Mouse (Mus musculus): ENCODE results near the gene Agxt. TPM values are rescaled to one million over a fixed set of nuclear protein-coding genes. Genes with fewer than 3 reads are reported as not detected.

The Agxt gene
- polyA plus RNA-seq, 1 experiment from 2014 or later: not detected

- Histone ChIP-seq H3K4me1 (peaks cover 44% of the 10 kb centered on the region), H3K9me3 (no peaks in the 10 kb centered on the region), H3K27ac (peak overlapping the region; percentile 94; the same call in 1 of the 2 replicates), H3K4me2 (replicated peaks) (peak overlapping the region; percentile 71), H3K36me3 (no peaks in the 10 kb centered on the region), H3K4me3 (peak overlapping the region; percentile 38), H3K9ac (peak overlapping the region; percentile 56; the same call in 1 of the 2 replicates), H3K27me3 (peaks cover 3% of the 10 kb centered on the region; the same call in 1 of the 2 replicates)
- WGBS: 8% methylated on average over 6 of the region's 6 CpGs
- no peak for ATAC-seq (ENCODE audit: low FRiP score, low read depth)
These were observed 40.8 kb downstream of the Agxt start for GRCm38 (mm10) chr1:93175849-93176248.

DNA sequence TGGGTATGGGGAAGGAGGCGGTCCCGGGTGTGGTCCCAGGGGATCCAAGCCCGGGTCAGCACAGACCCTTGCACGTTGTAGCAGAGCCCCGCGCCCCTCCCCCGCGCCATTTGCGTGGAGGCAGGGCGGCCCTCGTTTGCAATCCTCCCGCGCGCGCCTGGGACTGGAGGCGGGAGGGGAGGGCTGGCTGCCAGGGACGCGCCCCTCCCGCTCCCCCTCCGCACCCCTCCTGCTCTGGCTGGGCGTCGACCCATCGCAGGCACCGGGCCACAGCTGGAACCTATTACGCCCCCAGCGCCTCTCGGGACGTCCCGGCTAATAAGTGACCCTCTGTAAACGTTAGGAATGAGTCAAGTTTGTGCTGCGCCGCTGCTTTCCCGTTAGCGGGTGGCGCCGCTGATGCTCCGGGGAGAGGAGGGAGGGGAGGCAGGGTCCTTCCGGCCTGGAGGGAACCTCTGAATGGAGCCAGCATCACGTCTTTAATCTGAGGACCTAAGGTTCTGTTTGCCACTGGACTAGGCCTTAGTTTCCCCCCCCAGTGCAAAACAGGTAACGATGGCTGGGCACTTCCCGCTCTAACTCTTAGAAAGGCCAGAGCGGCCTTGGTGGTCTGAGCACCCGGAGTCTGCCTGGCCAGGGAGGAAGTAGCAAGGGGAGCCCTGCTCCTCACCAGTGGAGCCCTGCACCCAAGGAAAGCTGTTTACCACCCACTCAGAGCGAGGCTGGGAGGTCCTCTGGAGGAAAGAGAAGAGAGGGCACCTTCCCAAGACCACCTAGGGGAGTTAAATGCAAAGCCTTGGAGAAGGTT is 41.7 kb downstream of the Agxt start:
- peak overlapping the region; percentile 56 for H3K9ac ChIP-seq

DNA sequence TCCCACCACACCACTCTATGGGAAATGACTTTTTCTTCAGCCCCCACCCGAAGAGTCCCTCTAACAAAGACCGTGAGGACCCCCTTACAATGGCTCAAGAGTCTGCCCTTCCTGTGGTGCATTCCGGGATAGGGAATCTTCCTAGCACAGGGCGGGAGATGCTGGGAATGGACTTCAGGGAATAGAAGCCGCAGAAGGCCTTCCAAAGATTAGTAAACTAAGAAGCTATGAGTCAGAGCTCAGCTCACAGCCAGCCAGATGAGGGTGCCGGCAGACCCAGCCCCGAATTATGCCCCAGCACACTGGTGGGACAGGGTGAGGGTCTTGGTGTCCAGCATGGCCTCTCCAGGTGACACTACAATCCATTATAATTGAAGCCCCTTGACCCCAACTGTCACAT is 47.2 kb downstream of the Agxt start:
- Histone ChIP-seq H3K4me1 (peaks cover 31% of the 10 kb centered on the region), H3K36me3 (no peaks in the 10 kb centered on the region), H3K4me3 (no peak overlapping the region), H3K9me3 (no peaks in the 10 kb centered on the region), H3K9ac (no peak overlapping the region), H3K27ac (no peak overlapping the region), H3K27me3 (no peaks in the 10 kb centered on the region), H3K4me2 (replicated peaks) (no peak overlapping the region)
- ATAC-seq (ENCODE audit: low FRiP score, low read depth): no peak
- 87% methylated on average over 7 of the region's 7 CpGs for WGBS

More for the DNA sequence above, 41.7 kb downstream of the Agxt start:
- Histone ChIP-seq H3K36me3 (no peaks in the 10 kb centered on the region), H3K9me3 (no peaks in the 10 kb centered on the region), H3K4me3 (peak overlapping the region; percentile 38), H3K27me3 (peaks cover 3% of the 10 kb centered on the region; the same call in 1 of the 2 replicates), H3K4me1 (peaks cover 44% of the 10 kb centered on the region), H3K4me2 (replicated peaks) (peak overlapping the region; percentile 71), H3K27ac (peak overlapping the region; percentile 94)
- peak; percentile 80 for ATAC-seq (ENCODE audit: low FRiP score, low read depth)
- 1% methylated on average over 41 of the region's 44 CpGs for WGBS

- 81% methylated on average over 14 of the region's 14 CpGs for WGBS
- no peak overlapping the region for H3K27ac ChIP-seq
- H3K4me3 ChIP-seq: no peak overlapping the region
- H3K4me2 ChIP-seq (replicated peaks): no peak overlapping the region
- no peak overlapping the region for H3K9ac ChIP-seq
- no peak for ATAC-seq (ENCODE audit: low FRiP score, low read depth)
- H3K9me3 ChIP-seq: no peaks in the 10 kb centered on the region
- no peaks in the 10 kb centered on the region for H3K36me3 ChIP-seq
- 0 out of 2 replicates have a peak, but pooled peaks cover 4% of the 10 kb centered on the region for H3K27me3 ChIP-seq
- peaks cover 16% of the 10 kb centered on the region; the same call in 1 of the 2 replicates for H3K4me1 ChIP-seq
These were observed 49.2 kb downstream of the Agxt start for GRCm38 (mm10) chr1:93184071-93184828.

DNA sequence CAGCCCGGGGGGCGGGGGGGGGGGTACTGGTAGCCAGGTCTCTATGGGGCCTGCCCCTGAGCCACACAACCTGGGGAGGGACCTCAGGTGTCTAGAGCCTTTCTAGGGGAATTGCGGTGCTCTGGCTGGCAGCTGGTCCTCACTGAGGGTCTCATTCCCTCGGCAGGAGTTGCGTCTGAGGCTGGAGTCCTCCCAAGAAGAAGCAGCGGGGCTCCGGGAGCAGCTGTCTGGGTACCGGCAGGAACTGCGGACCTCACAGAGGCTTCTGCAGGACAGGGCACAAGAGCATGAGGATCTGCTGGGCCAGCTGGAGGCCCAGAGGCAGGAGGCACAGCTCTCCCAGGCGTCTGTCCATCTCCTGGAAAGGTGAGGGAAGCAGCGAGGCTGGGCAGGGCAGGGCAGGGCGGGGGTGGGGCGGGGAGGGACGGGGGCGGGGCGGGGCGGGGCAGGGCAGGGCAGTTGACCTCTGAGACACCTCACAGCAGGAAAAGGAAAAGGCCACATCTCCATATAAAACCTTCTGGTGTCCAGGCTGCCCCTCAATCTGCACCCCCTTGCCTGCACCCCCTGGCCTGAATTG is 55.8 kb downstream of the Agxt start:
- peaks cover 17% of the 10 kb centered on the region for H3K27me3 ChIP-seq
- H3K27ac ChIP-seq: no peak overlapping the region
- peak overlapping the region; percentile 28; the same call in 1 of the 2 replicates for H3K4me2 ChIP-seq (replicated peaks)
- no peak for ATAC-seq (ENCODE audit: low FRiP score, low read depth)
- no peaks in the 10 kb centered on the region; the same call in 1 of the 2 replicates for H3K9me3 ChIP-seq
- H3K4me1 ChIP-seq: peaks cover 16% of the 10 kb centered on the region; the same call in 1 of the 2 replicates
- H3K9ac ChIP-seq: peak overlapping the region; percentile 43; the same call in 1 of the 2 replicates
- 2% methylated on average over 13 of the region's 17 CpGs for WGBS
- H3K36me3 ChIP-seq: no peaks in the 10 kb centered on the region
- H3K4me3 ChIP-seq: no peak overlapping the region

- 93% methylated on average over 3 of the region's 3 CpGs for WGBS
- 0 out of 2 replicates have a peak, but pooled peaks cover 6% of the 10 kb centered on the region for H3K4me1 ChIP-seq
- no peak for ATAC-seq (ENCODE audit: low FRiP score, low read depth)
- H3K9ac ChIP-seq: no peak overlapping the region
- no peak overlapping the region for H3K27ac ChIP-seq
- H3K27me3 ChIP-seq: peaks cover 8% of the 10 kb centered on the region
- H3K9me3 ChIP-seq: no peaks in the 10 kb centered on the region; the same call in 1 of the 2 replicates
- H3K36me3 ChIP-seq: no peaks in the 10 kb centered on the region
- no peak overlapping the region for H3K4me3 ChIP-seq
- H3K4me2 ChIP-seq (replicated peaks): no peak overlapping the region
These were observed 59.9 kb downstream of the Agxt start for GRCm38 (mm10) chr1:93194961-93195360.

Other genes with a start within 250 kb of the Agxt start
- gene Ankmy1, start 232.3 kb upstream of the Agxt start, polyA plus RNA-seq (2015; fragmentation: Nextera tagmentation; extraction: Ambion mirVana): 0.36 and 0.43 TPM in 2 replicates
- gene Dusp28, start 228.3 kb upstream of the Agxt start, polyA plus RNA-seq (2015; fragmentation: Nextera tagmentation; extraction: Ambion mirVana): 11.9 and 12.4 TPM in 2 replicates
- 33.3 and 33.4 TPM in 2 replicates for gene Rnpepl1, start 224.5 kb upstream of the Agxt start, polyA plus RNA-seq (2015; fragmentation: Nextera tagmentation; extraction: Ambion mirVana)
- 32.3 and 35.2 TPM in 2 replicates for gene Capn10, start 200.9 kb upstream of the Agxt start, polyA plus RNA-seq (2015; fragmentation: Nextera tagmentation; extraction: Ambion mirVana)
- gene Gpr35, start 184.4 kb upstream of the Agxt start, polyA plus RNA-seq (2015; fragmentation: Nextera tagmentation; extraction: Ambion mirVana): 0.20 and 0.56 TPM in 2 replicates
- gene Aqp12, start 128.9 kb upstream of the Agxt start, polyA plus RNA-seq (2015; fragmentation: Nextera tagmentation; extraction: Ambion mirVana): not detected in 2 replicates
- gene Kif1a, start 33.3 kb upstream of the Agxt start, polyA plus RNA-seq (2015; fragmentation: Nextera tagmentation; extraction: Ambion mirVana): 18.3 and 19.2 TPM in 2 replicates
- 0.94 and 1.1 TPM in 2 replicates for gene 2310007B03Rik, start 25.7 kb downstream of the Agxt start, polyA plus RNA-seq (2015; fragmentation: Nextera tagmentation; extraction: Ambion mirVana)
- gene Crocc2, start 33.5 kb downstream of the Agxt start, polyA plus RNA-seq (2015; fragmentation: Nextera tagmentation; extraction: Ambion mirVana): 0.31 and 0.32 TPM in 2 replicates
- 32.1 and 47.5 TPM in 2 replicates for gene Sned1, start 100.6 kb downstream of the Agxt start, polyA plus RNA-seq (2015; fragmentation: Nextera tagmentation; extraction: Ambion mirVana)
- gene Mterf4, start 170.7 kb downstream of the Agxt start, polyA plus RNA-seq (2015; fragmentation: Nextera tagmentation; extraction: Ambion mirVana): 35.1 and 38.0 TPM in 2 replicates
- 52.3 and 61.4 TPM in 2 replicates for gene Ppp1r7, start 207.6 kb downstream of the Agxt start, polyA plus RNA-seq (2015; fragmentation: Nextera tagmentation; extraction: Ambion mirVana)
- 18.8 and 20.4 TPM in 2 replicates for gene Pask, start 208.2 kb downstream of the Agxt start, polyA plus RNA-seq (2015; fragmentation: Nextera tagmentation; extraction: Ambion mirVana)
- gene Ano7, start 238.7 kb downstream of the Agxt start, polyA plus RNA-seq (2015; fragmentation: Nextera tagmentation; extraction: Ambion mirVana): 1.3 and 1.8 TPM in 2 replicates

All from limb, embryonic 13.5 days (tissue).